Mouse (Mus musculus): Measurements from ENCODE around the gene Focad. TPM values are rescaled to one million over a fixed set of nuclear protein-coding genes. Genes with fewer than 3 reads are reported as not detected.
"Not testable (repeated sequence)": the region's sequence is repeated elsewhere in the genome, so short reads cannot be mapped to it uniquely, and the experiment has no call there.

Gene Focad
- polyA plus RNA-seq, 1 experiment: 4.7 TPM

GRCm38 (mm10) chr4:88370819-88371218, 276.4 kb downstream of the Focad start:
- Histone ChIP-seq H3K36me3 (ENCODE audit: control insufficient read depth, insufficient read depth, low read length) (no peaks in the 10 kb centered on the region), H3K27me3 (ENCODE audit: control insufficient read depth, insufficient read depth, low read length) (no peaks in the 10 kb centered on the region), H3K4me1 (ENCODE audit: control insufficient read depth, insufficient read depth, insufficient read length) (no peaks in the 10 kb centered on the region), H3K4me3 (ENCODE audit: extremely low read depth, insufficient read depth, insufficient read length) (no peak overlapping the region), H3K27ac (ENCODE audit: insufficient read depth, low read length) (no peak overlapping the region)
- no peak for TF ChIP-seq POLR2A (IDR thresholded peaks at IDR 0.05; ENCODE audit: low read depth, low read length)
- no peak for TF ChIP-seq CTCF (IDR thresholded peaks at IDR 0.05; ENCODE audit: extremely low read depth, insufficient read depth, insufficient read length, insufficient replicate concordance)
- 92% methylated on average over 8 of the region's 8 CpGs for WGBS
- DNase-seq (ENCODE audit: low read depth in 1 of 2, low spot score in 2 of 2): no peak

- no peaks in the 10 kb centered on the region for H3K36me3 ChIP-seq (ENCODE audit: control insufficient read depth, insufficient read depth, low read length)
- no peak overlapping the region for H3K4me3 ChIP-seq (ENCODE audit: extremely low read depth, insufficient read depth, insufficient read length)
- TF ChIP-seq CTCF (IDR thresholded peaks at IDR 0.05; ENCODE audit: extremely low read depth, insufficient read depth, insufficient read length, insufficient replicate concordance) (no peak), POLR2A (IDR thresholded peaks at IDR 0.05; ENCODE audit: low read depth, low read length) (no peak)
- WGBS: 91% methylated on average over 18 of the region's 18 CpGs
- no peaks in the 10 kb centered on the region for H3K4me1 ChIP-seq (ENCODE audit: control insufficient read depth, insufficient read depth, insufficient read length)
- no peak for DNase-seq (ENCODE audit: low read depth in 1 of 2, low spot score in 2 of 2)
- no peaks in the 10 kb centered on the region for H3K27me3 ChIP-seq (ENCODE audit: control insufficient read depth, insufficient read depth, low read length)
- H3K27ac ChIP-seq (ENCODE audit: insufficient read depth, low read length): no peak overlapping the region
Observed at GRCm38 (mm10) chr4:88372293-88373224, 278.1 kb downstream of the Focad start.

GRCm38 (mm10) chr4:88390036-88390435, 295.6 kb downstream of the Focad start:
- no peak for TF ChIP-seq CTCF (IDR thresholded peaks at IDR 0.05; ENCODE audit: extremely low read depth, insufficient read depth, insufficient read length, insufficient replicate concordance)
- TF ChIP-seq POLR2A (IDR thresholded peaks at IDR 0.05; ENCODE audit: low read depth, low read length): no peak
- DNase-seq (ENCODE audit: low read depth in 1 of 2, low spot score in 2 of 2): no peak
- no peak overlapping the region for H3K27ac ChIP-seq (ENCODE audit: insufficient read depth, low read length)
- H3K36me3 ChIP-seq (ENCODE audit: control insufficient read depth, insufficient read depth, low read length): peaks cover 2% of the 10 kb centered on the region; the same call in 1 of the 2 replicates
- no peaks in the 10 kb centered on the region for H3K27me3 ChIP-seq (ENCODE audit: control insufficient read depth, insufficient read depth, low read length)
- H3K4me3 ChIP-seq (ENCODE audit: extremely low read depth, insufficient read depth, insufficient read length): no peak overlapping the region
- no peaks in the 10 kb centered on the region for H3K4me1 ChIP-seq (ENCODE audit: control insufficient read depth, insufficient read depth, insufficient read length)
- WGBS: 60% methylated on average over 1 of the region's 1 CpGs

GRCm38 (mm10) chr4:88390596-88390995, 296.2 kb downstream of the Focad start:
- 71% methylated on average over 1 of the region's 1 CpGs for WGBS
- H3K27ac ChIP-seq (ENCODE audit: insufficient read depth, low read length); H3K36me3 ChIP-seq (ENCODE audit: control insufficient read depth, insufficient read depth, low read length); H3K4me3 ChIP-seq (ENCODE audit: extremely low read depth, insufficient read depth, insufficient read length); DNase-seq (ENCODE audit: low read depth in 1 of 2, low spot score in 2 of 2); H3K27me3 ChIP-seq (ENCODE audit: control insufficient read depth, insufficient read depth, low read length); H3K4me1 ChIP-seq (ENCODE audit: control insufficient read depth, insufficient read depth, insufficient read length): not testable (repeated sequence)

- Histone ChIP-seq H3K27ac (ENCODE audit: insufficient read depth, low read length) (no peak overlapping the region), H3K4me1 (ENCODE audit: control insufficient read depth, insufficient read depth, insufficient read length) (no peaks in the 10 kb centered on the region), H3K27me3 (ENCODE audit: control insufficient read depth, insufficient read depth, low read length) (no peaks in the 10 kb centered on the region), H3K4me3 (ENCODE audit: extremely low read depth, insufficient read depth, insufficient read length) (no peak overlapping the region), H3K36me3 (ENCODE audit: control insufficient read depth, insufficient read depth, low read length) (peaks cover 2% of the 10 kb centered on the region; the same call in 1 of the 2 replicates)
- no peak for TF ChIP-seq POLR2A (IDR thresholded peaks at IDR 0.05; ENCODE audit: low read depth, low read length)
- TF ChIP-seq CTCF (IDR thresholded peaks at IDR 0.05; ENCODE audit: extremely low read depth, insufficient read depth, insufficient read length, insufficient replicate concordance): no peak
- 29% methylated on average over 3 of the region's 3 CpGs for WGBS
- no peak for DNase-seq (ENCODE audit: low read depth in 1 of 2, low spot score in 2 of 2)
Observed at GRCm38 (mm10) chr4:88395717-88396116, 301.3 kb downstream of the Focad start.

GRCm38 (mm10) chr4:88396995-88397521, 302.6 kb downstream of the Focad start:
- WGBS: 90% methylated on average over 6 of the region's 6 CpGs
- H3K4me1 ChIP-seq (ENCODE audit: control insufficient read depth, insufficient read depth, insufficient read length): no peaks in the 10 kb centered on the region
- no peak overlapping the region for H3K4me3 ChIP-seq (ENCODE audit: extremely low read depth, insufficient read depth, insufficient read length)
- H3K36me3 ChIP-seq (ENCODE audit: control insufficient read depth, insufficient read depth, low read length): peaks cover 2% of the 10 kb centered on the region; the same call in 1 of the 2 replicates
- TF ChIP-seq POLR2A (IDR thresholded peaks at IDR 0.05; ENCODE audit: low read depth, low read length) (no peak), CTCF (IDR thresholded peaks at IDR 0.05; ENCODE audit: extremely low read depth, insufficient read depth, insufficient read length, insufficient replicate concordance) (no peak)
- H3K27ac ChIP-seq (ENCODE audit: insufficient read depth, low read length): no peak overlapping the region
- no peaks in the 10 kb centered on the region for H3K27me3 ChIP-seq (ENCODE audit: control insufficient read depth, insufficient read depth, low read length)
- no peak for DNase-seq (ENCODE audit: low read depth in 1 of 2, low spot score in 2 of 2)

Measured in spleen, adult 2 months (tissue).